Mouse (Mus musculus) olfactory bulb, adult 2 months (tissue): ENCODE measurements around the gene 9130019O22Rik.

ENCODE experiments used
- CTCF ChIP-seq: fragments of 200-500 bp; IDR thresholded peaks from 2 replicates; pipeline ENCODE4 v1.5.1; 2012; ENCODE audit warnings: low read depth, mild to moderate bottlenecking, low read length, moderate library complexity; ENCODE audit not compliant: insufficient read depth
- POLR2A ChIP-seq: fragments of 200-500 bp; IDR thresholded peaks from 2 replicates; pipeline ENCODE4 v1.6.1; 2012; ENCODE audit warnings: mild to moderate bottlenecking, low read depth, low read length, moderate library complexity; ENCODE audit not compliant: insufficient read depth

DNA sequence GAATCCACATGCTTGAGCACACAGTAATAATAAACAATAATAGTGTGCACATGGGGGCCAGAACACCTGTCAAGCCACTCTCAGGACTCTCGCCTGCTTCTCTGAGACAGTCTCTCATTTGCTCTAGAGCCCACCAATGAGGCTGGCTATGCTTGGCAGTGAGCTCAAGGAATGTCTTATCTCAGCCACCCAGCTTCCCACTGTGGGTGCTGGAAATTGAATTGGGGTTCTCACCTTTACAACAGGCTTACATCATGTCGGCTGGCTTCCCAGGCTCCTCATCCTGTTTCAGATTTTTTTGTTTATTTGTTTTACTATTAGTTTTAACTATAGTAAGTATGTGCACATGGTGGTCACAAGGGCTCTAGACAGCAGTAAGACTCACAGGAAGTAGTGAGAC, 15.8 kb downstream of the 9130019O22Rik start:
- no peak for TF ChIP-seq CTCF
- TF ChIP-seq POLR2A: no peak
